Mouse (Mus musculus) layer of hippocampus, adult 8-10 months (tissue): ENCODE measurements at regions not wholly inside any gene's neighbourhood (a gene's known extent, or its start where the extent isn't known, plus 50 kb on each side); places are given as distances from the start of the nearest gene placed in this dataset.

Source experiments
- DNase-seq, 2 experiments: peaks; one replicate each; pipeline ENCODE4 v3.0.0; 2022; ENCODE audit warnings: low spot score in 2 of 2

DNA sequence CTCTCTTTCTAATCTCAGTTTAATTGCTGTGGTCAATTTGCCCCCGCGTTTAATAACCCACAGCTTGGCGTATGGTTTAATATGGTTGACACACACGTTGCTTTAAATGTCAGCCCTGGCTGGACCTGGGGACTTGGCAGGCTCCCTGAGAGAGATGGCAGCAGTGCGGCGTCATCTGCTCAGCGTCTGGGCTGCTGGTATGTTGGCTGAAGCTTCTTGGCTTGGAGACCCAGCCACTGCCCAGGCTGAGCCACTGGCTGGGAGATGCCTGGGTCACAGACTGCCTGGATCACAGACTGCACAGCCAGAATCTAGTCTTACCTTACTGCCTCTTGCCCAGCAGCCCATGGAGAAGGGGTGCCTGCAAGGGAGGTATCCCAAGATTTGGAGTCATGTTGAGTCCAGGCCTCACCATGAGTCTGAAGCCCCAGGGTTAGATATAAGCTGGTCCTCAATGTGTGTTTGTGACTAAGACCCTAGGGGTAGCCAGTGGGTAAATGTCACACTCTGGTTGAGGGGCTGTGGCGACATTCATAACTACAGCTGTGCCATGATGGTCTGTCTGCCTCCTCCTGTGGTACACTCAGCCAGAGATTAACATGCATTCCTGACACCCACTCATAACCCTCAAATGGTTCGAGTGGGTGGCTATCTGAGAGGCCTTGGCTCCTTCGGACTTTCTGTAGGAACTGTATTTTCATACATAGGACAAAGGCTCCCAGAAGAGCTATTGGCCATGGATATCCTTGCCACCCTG is 99.8 kb upstream of the Irx3 start:
- DNase-seq, result no peak

DNA sequence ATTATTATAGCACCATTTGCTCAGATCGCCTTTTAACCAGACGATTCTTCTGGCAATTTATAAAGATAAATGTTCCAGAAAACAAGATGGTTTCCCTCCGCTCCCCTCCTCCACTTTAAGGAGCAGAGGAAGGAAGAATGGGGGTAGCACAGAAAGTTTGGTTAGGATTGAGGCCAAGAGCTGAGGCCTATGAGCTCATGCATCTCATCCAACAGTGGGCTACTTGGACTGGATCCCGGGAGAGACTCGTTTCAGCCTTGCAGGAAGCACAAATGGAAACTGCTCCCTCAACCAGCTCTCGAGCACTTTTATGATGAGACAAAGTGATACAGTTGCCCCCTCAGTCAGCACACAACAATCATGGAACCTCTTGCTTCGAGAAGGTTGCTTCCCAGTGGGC is 97.9 kb upstream of the Irx3 start:
- DNase-seq, result peak in 1 of 2 experiments; percentile 16

DNA sequence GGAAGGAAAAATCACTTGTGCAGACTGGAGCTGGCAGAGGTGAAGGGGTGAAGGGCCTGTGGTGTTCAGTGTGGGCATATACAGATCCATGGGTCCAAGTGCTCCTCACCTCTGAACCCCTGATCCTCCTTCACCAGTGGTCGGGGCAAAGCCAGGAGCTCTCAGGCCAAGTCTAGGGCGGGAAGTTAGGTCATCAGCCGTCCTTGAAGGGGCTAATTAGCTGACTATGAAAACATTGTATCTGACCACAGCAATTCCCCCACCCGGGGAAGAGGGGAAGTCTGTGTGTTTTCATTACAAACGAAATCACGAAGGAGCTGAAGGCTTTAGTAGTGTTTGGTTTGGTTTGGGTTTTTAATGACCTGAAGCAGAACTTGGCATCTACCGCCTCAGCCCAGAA is 95.5 kb upstream of the Irx3 start:
- DNase-seq, result no peak

DNA sequence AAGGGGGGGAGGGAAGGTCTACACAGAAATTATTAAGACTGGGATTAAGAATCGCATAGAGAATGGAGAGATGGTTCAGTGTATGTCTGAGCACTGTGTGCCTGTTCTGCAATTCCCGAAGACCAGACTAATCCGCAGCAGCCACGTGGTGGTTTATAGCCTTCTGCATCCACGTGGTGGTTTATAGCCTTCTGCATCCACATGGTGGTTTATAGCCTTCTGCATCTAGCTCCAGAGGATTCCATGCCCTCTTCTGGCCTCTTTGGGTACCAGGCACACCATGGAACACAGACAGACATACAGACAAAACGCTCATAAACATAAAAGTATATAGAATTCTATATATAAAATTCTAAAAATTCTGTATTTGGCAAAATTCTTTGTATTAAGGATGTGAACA is 94.1 kb upstream of the Irx3 start:
- DNase-seq, result no peak

DNA sequence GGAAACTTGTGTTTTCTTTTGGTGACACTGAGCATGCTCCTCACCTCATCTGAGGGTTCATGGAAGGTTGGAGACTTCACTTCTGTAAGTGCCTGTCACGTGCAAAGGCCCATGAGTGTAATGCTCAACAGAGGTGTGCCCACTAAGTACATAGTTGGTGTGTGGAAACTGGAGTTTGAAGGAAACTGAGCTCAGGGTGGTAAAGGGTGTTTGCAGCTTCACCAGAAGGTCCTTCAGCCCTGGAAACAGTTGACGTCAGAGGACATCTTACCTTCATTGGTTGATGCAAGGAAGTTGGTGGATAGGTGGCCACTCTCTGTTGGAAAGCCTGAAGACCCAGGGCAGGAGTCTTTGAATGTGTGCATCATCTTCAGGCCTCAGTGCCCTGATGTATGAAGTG is 83.0 kb upstream of the Irx3 start:
- no peak for DNase-seq

DNA sequence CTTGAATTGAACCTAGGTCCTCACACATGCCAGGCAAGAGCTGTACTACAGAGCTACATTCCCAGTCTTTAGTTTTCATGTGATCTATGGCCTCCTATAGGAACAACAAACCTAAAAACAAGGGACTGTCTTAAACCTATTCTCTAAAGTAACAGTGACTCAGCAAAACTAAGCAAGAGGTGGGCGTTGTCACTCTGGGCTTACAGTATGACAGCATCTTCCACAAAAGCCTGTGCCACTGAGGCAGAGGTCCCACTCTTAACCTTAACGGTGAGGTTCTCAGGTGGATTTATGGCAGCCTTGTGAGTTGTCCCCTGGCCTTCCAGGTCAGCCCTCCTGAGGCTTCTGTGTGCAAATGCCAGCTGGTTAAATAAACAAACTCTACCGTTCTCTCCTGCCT is 82.5 kb upstream of the Irx3 start:
- DNase-seq, result no peak

DNA sequence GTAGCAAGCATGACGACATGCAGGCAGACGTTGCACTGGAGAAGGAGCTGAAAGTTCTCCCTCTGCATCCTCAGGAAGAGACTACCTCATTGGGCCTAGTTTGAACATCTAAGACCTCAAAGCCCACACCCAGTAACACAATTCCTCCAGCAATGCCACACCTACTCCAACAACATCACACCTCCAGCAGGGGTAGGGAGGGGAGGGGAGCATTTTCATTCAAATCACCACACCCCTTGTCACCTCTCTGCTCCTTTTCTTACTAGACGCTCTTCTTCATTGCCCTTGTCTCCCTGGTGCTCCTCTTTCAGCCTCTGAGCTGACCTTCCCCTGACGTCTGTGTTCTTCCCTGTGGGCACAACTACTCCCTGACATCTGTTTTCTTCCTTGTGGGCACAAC is 81.1 kb upstream of the Irx3 start:
- DNase-seq, result no peak

DNA sequence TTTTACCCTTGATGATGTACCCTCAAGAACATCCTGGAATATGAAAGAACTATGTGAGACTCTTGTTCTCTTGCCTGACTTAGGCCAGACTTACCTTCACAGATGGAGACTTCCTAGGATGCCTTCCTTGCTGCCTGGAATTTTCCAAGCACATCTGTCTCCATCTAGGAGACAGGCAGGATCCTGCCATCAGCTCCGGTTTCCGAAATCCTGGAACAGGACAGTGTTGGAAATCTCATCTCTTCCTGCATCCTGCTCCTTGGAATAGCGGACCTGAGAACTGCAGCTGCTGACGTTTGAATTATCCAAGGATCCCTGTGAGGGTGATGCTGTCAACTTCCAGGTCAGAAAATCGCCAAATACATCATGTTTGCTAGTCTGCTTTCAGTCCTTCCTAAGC is 77.0 kb upstream of the Irx3 start:
- DNase-seq, result no peak

DNA sequence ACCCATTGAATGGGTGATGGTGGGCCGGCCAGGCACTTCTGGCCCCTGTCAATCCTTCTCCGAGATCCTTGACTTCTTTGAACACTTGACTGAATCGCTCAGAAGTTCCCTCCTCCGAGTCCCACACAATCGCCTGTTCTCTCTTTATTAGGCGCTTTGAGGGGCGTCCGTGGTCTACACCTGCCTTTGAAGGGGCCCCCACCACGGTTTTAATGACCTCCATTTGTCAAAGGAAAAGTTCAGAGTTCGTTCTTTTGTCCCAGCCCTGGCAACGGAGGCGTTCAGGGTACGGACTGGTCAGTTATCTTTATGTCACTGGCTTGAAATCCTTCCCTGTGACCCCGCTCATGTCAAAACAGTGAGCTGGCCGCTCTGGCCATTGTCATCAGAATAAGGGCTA is 74.3 kb upstream of the Irx3 start:
- DNase-seq, result no peak

DNA sequence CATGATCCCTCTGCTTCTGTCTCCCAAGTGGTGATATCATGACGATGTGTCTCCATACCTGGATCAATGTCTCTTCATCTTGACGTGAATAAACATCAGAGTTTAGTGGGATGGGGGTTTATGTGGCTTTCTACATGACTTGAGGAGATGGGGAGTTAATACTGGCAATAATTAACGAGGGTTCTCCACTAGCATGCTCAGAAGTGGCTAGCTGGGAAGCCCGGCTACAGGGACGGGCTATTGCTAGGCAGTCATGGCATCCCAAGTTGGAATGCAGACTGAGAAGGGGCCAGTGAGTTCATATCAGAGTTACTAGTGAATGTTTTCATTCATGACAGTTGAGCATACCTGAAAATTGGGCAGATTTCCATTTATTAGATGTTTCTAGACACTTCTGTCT is 71.4 kb upstream of the Irx3 start:
- no peak for DNase-seq

DNA sequence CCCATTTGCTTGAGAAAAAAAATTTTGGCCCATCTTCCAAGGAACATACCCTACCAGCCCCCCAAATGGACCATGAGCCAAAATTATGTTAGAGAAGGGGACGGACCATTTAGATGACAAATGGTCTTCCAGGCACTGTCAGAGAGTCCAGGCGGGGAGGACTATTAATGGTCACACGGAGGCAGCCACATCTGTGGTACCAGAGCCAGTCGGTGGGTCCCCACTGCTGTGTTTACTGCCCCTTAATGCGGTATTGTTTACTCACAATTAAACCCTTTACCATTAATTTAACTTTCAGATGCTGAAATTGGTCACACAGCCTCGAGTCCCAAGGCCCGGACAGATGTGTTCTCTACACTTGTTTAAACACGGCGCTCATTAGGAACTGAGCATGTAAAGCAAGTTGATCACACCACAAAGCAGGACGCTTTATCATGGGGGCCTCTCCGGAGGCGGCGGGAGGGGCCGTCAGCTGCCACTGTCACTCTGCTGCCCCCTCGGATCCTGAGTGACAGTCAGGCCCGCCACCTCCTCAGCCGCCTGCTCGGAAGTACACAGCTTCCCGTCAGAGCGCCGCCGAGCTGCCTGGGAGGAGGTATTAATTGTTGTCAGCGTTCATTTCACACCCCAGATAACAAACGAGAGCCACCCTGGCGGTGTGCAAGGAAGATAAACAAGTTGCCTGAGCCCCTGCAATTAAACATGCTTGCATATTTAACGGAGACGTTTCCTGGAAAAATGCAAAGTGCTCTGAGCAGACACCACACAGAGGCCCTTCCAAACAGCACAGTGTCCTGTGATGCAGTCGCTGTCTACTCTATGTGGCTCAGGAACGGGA is 70.6 kb upstream of the Irx3 start:
- DNase-seq, result peak in 1 of 2 experiments; percentile 6

DNA sequence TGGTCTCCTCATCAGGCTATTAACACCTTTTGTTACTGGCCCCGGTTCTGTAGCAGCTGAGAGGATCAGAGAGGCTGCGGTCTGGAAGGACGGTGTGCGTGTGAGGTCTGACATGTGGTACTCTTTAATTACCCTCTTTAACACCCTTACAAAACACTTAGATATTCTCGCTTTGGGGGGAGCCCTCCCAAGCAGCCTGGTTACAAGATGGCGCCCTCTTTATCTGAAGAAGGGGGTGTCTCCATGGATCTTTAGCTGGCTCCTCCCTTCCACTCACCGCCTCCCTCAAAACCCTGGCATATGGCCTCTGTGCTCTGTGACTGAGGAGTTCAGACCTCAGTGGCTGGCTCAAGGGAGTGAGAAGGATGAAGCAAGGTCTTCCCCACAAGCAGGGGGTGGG is 65.2 kb upstream of the Irx3 start:
- DNase-seq, result no peak

DNA sequence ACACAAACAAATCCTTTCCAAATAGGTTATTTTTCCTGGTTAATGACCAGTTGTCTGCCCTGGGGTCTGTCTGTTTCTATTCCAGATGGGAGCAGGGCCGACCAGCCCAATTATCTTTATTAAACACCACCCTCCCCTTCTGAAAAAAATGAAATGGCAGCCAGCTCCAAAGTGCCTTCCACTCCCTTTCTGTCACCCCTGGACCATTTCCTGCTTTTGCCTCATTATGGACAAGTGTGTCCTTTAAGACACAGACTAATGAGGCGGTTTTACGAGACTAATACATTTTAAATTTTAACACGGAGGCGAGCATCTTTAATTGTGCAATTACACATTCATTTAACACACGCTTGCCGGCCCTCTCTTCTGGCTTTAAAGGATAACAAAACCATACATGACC is 64.2 kb upstream of the Irx3 start:
- no peak for DNase-seq

DNA sequence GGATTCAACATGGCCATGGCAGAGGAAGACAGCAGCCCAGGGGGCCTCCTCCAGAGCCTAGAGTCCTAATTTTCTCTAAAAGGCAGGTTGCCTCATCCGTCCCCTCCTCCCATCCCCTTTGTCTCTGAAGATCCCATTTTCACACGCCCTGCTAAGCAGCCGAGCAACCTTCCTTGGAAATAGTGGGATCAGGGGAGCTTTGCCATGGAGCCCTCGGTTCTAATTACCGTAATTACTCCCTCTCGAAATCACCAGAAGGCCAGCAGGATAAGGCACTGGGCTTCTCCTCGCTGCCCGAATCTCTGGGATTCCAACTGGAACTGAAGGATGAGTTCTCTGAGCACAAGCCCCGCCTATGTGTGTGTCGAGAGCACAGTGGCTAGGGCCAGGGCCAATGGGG is 63.5 kb upstream of the Irx3 start:
- DNase-seq, result no peak

DNA sequence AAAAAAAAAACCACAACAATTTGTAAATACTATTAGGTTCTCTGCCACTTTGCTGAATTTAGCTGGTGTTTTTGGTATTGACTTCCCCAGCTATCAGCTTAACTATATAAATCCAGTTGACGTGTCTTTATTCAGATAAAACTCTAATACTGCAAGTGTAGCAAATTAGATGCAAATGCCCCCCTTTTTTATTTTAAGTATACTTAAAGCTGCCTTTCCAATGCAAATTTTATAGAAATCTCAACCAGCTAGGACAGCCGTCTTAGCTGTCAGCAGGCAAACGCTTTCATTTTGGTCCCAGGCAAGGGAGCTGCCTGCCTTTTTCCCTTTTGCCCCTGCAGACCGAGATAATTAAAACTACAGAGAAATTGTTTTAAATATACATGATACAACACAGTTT is 61.6 kb upstream of the Irx3 start:
- no peak for DNase-seq

DNA sequence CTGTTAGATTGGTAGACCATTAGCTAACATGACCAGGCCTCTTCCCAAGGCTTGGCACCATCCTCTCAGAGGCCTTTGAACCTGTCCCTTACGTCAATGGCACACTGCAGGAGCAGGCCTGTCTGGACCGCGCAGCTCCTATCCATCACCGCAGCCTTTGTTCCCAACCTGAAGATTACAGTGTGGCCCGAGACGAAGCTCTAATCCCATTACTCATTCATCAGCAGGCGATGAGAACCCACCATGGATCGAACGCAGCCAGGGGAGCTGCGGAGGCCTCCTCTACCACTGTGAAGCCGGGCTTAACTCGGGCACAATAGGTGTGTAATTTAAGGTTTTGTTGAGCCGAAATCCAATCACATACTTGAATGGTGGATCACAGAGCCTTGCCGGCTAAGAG is 54.0 kb upstream of the Irx3 start:
- DNase-seq, result no peak

DNA sequence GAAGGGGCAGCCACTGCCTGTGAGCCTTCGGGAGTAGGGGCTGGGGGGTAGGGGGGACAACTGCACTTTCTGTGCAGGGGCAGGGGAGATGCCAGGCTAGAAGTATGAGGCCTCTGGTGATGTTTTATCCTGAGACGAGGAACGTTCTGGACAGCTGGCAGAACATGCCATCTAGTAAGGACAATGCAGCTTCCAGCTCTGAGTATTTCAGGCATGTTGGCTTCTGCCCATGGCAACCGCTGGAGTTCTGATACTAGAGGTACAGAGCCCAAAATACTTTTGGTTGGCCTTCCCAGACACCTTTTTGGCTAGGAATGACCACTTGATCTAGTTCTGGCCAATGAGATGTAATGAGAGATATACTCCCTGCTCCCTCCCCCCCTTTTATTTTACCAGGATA is 52.5 kb upstream of the Irx3 start:
- no peak for DNase-seq

DNA sequence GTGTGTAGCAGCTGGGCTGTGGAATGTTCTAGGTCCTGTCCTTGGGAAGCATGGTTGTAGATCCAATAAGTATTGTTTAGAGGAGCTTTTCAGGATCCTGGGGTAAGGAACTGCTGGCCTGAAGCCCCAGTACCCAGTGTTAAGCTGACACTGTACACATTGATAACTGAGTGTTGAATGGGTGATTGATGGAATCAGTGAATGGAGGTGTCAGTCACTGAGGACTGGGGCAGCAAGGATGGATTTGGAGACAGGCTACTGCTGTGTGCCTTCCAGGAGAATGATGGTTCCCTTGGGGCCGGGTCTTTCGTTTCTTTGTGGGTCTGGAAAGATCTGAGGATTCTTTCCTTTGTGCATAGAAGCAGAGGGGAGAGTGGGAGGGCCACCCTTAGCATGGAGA is 51.9 kb upstream of the Irx3 start:
- DNase-seq, result no peak

DNA sequence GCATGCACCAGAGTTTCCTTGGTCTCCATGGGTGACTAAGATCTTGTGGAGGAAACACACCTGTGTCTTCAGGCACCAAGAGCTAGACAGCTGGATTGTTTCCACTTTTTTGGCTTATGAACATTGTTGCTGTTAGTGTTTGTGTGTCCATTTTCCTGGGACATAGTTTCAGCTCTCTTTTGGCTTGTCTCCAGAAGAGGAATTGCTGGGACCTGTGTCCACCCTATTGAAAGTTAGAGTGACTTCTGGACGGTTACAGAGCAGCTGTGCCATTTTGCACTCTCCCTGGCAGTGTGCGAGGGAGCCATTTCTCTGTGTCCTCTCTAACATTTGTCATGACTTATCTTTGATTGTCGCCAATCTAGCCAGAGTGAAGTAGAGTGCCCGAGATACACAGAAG is 51.5 kb upstream of the Irx3 start:
- no peak for DNase-seq
